Mouse (Mus musculus) CH12.LX (cell line): ENCODE results near the gene Ak8. TPM values are rescaled to one million over a fixed set of nuclear protein-coding genes. Genes with fewer than 3 reads are reported as not detected.

ENCODE experiments used
- DNase-seq: peaks from one replicate; pipeline ENCODE4 v3.0.0-alpha.2; 2013; ENCODE audit errors: extremely low read depth
- H3K27ac ChIP-seq: 2 replicates; pipeline ENCODE4 v1.5.1; 2012; ENCODE audit warnings: low read depth, mild to moderate bottlenecking, control low read depth, moderate library complexity; ENCODE audit not compliant: insufficient read depth
- H3K27me3 ChIP-seq: replicated peaks from 2 replicates; pipeline ENCODE3; 2012; ENCODE audit warnings: inconsistent platforms
- H3K36me3 ChIP-seq, 2 experiments: replicated peaks in 1 of 2; 2 replicates each; pipeline versions ENCODE3 to v1.6.1; 2012; ENCODE audit warnings: inconsistent platforms in 1 of 2, low read length in 1 of 2, mild to moderate bottlenecking in 1 of 2, mixed read lengths in 1 of 2, moderate library complexity in 1 of 2; ENCODE audit not compliant: control insufficient read depth in 1 of 2, insufficient read depth in 1 of 2
- H3K4me1 ChIP-seq, 2 experiments: 2 replicates each; pipeline ENCODE4 v1.6.1; 2012; ENCODE audit warnings: inconsistent platforms in 1 of 2, moderate library complexity in 1 of 2; ENCODE audit not compliant: insufficient read depth in 2 of 2, control insufficient read depth in 1 of 2
- H3K4me2 ChIP-seq: 2 replicates; pipeline ENCODE4 v1.6.1; 2012; ENCODE audit warnings: low read depth, mild to moderate bottlenecking, control low read depth; ENCODE audit not compliant: poor library complexity, insufficient read depth, severe bottlenecking
- H3K4me3 ChIP-seq, 3 experiments: fragments of 150-350 bp in 1 of 3; sonication (generic) in 1 of 3; replicated peaks in 1 of 3; 2 replicates each; pipeline versions ENCODE3 to v1.5.1; 2011 to 2012; ENCODE audit warnings: low read depth in 2 of 3, low read length in 2 of 3, mild to moderate bottlenecking in 2 of 3, moderate library complexity in 2 of 3, control low read depth in 1 of 3, improper control_type of control experiment in 1 of 3, inconsistent platforms in 1 of 3, mixed read lengths in 1 of 3; ENCODE audit not compliant: poor library complexity in 1 of 3
- H3K79me2 ChIP-seq: replicated peaks from 2 replicates; pipeline ENCODE4 v1.6.1; 2012; ENCODE audit warnings: mild to moderate bottlenecking, moderate library complexity; ENCODE audit not compliant: control insufficient read depth, poor library complexity, insufficient read depth, severe bottlenecking; ENCODE audit errors: extremely low read depth
- H3K9ac ChIP-seq: 2 replicates; pipeline ENCODE4 v1.6.1; 2012; ENCODE audit warnings: low read depth, mild to moderate bottlenecking, control low read depth, moderate library complexity; ENCODE audit not compliant: insufficient read depth
- H3K9me3 ChIP-seq: replicated peaks from 2 replicates; pipeline ENCODE3; 2012; ENCODE audit warnings: low read length, inconsistent platforms, mixed read lengths
- BHLHE40 ChIP-seq: IDR thresholded peaks from 2 replicates; pipeline ENCODE4 v1.6.1; 2011; ENCODE audit warnings: mild to moderate bottlenecking, low read depth, low read length, improper control_type of control experiment
- CTCF ChIP-seq, 2 experiments: IDR thresholded peaks in 1 of 2; conservative IDR thresholded peaks in 1 of 2; 2 replicates each; pipeline ENCODE4 v1.5.1; 2011 to 2012; ENCODE audit warnings: low read depth in 2 of 2, low read length in 2 of 2, improper control_type of control experiment in 1 of 2, inconsistent platforms in 1 of 2, mild to moderate bottlenecking in 1 of 2, moderate library complexity in 1 of 2
- ELF1 ChIP-seq: IDR thresholded peaks from 2 replicates; pipeline ENCODE4 v1.6.1; 2014; ENCODE audit warnings: low read depth, mild to moderate bottlenecking, inconsistent platforms, low read length, improper control_type of control experiment
- ETS1 ChIP-seq: conservative IDR thresholded peaks from 2 replicates; pipeline ENCODE4 v1.6.1; 2012; ENCODE audit warnings: low read depth, mild to moderate bottlenecking, inconsistent platforms, low read length, improper control_type of control experiment, moderate library complexity
- HCFC1 ChIP-seq: IDR thresholded peaks from 2 replicates; pipeline ENCODE4 v1.6.1; 2012; ENCODE audit warnings: low read depth, mild to moderate bottlenecking, inconsistent platforms, low read length, improper control_type of control experiment
- JUN ChIP-seq: IDR thresholded peaks from 2 replicates; pipeline ENCODE4 v1.6.1; 2011; ENCODE audit warnings: low read depth, mild to moderate bottlenecking, low read length, improper control_type of control experiment, moderate library complexity; ENCODE audit not compliant: insufficient read depth
- JUND ChIP-seq: conservative IDR thresholded peaks from 2 replicates; pipeline ENCODE4 v1.6.1; 2011; ENCODE audit warnings: low read depth, low read length, improper control_type of control experiment
- MAZ ChIP-seq: IDR thresholded peaks from 2 replicates; pipeline ENCODE4 v1.6.1; 2012; ENCODE audit warnings: low read depth, mild to moderate bottlenecking, inconsistent platforms, low read length, improper control_type of control experiment, moderate library complexity
- MEF2A ChIP-seq: IDR thresholded peaks from 2 replicates; pipeline ENCODE4 v1.6.1; 2014; ENCODE audit warnings: low read depth, mild to moderate bottlenecking, inconsistent platforms, low read length, improper control_type of control experiment, borderline replicate concordance
- MXI1 ChIP-seq: IDR thresholded peaks from 2 replicates; pipeline ENCODE4 v1.6.1; 2011; ENCODE audit warnings: mild to moderate bottlenecking, low read depth, low read length, improper control_type of control experiment
- MYC ChIP-seq: IDR thresholded peaks from 2 replicates; pipeline ENCODE4 v1.6.1; 2011; ENCODE audit warnings: low read depth, mild to moderate bottlenecking, improper control_type of control experiment, low read length
- POLR2A ChIP-seq: IDR thresholded peaks from 2 replicates; pipeline ENCODE4 v1.6.1; 2011; ENCODE audit warnings: low read depth, mild to moderate bottlenecking, improper control_type of control experiment, low read length
- RAD21 ChIP-seq: IDR thresholded peaks from 2 replicates; pipeline ENCODE4 v1.6.1; 2011; ENCODE audit warnings: low read depth, mild to moderate bottlenecking, low read length, improper control_type of control experiment, moderate library complexity
- UBTF ChIP-seq: IDR thresholded peaks from 2 replicates; pipeline ENCODE4 v1.6.1; 2012; ENCODE audit warnings: low read depth, mild to moderate bottlenecking, inconsistent platforms, low read length, improper control_type of control experiment, moderate library complexity
- USF2 ChIP-seq: conservative IDR thresholded peaks from 2 replicates; pipeline ENCODE4 v1.6.1; 2011; ENCODE audit warnings: low read depth, low read length, improper control_type of control experiment
- ZC3H11A ChIP-seq: IDR thresholded peaks from 2 replicates; pipeline ENCODE4 v1.6.1; 2012; ENCODE audit warnings: low read depth, mild to moderate bottlenecking, inconsistent platforms, low read length, improper control_type of control experiment
- ZKSCAN1 ChIP-seq: IDR thresholded peaks from 2 replicates; pipeline ENCODE4 v1.6.1; 2012; ENCODE audit warnings: low read depth, inconsistent platforms, low read length, improper control_type of control experiment, borderline replicate concordance
- ZNF384 ChIP-seq: IDR thresholded peaks from 2 replicates; pipeline ENCODE4 v1.6.1; 2012; ENCODE audit warnings: low read depth, low read length, improper control_type of control experiment, inconsistent platforms
- dilution Hi-C: fragments of 300-500 bp; cut with MboI; formaldehyde crosslinking; loops from 2 replicates; pipeline ENCODE4 v1.14.3; 2020; ENCODE audit warnings: low sequenced_read_pairs; ENCODE audit not compliant: extremely low pct_unique_long_range_greater_than_20kb, extremely low pct_ligation_motif_present
- in situ Hi-C: fragments of 300-500 bp; cut with MboI; formaldehyde crosslinking; loops from 3 replicates; pipeline ENCODE4 v1.14.3; 2019; ENCODE audit warnings: low sequenced_read_pairs, low pct_ligation_motif_present, low pct_unique_long_range_greater_than_20kb, mixed read lengths
- polyA plus RNA-seq: library from polyadenylated mRNA; unstranded; fragments of >175 nt; gene quantifications from 2 replicates; pipeline ENCODE4 v1.2.1, GENCODE M21; 2012; ENCODE audit warnings: low read depth; ENCODE audit not compliant: insufficient read length
- total RNA-seq, 2 experiments: library from RNA; depleted of rRNA; stranded (reverse); fragments of 300-350 nt in 1 of 2; fragments of >200 nt in 1 of 2; gene quantifications; 2 replicates each; pipeline ENCODE4 v1.2.3; 2012 to 2014

Gene Ak8
- total and polyA plus RNA-seq, 3 experiments = 0.55 to 4.9 (median 1.1) TPM

- TF ChIP-seq ETS1 (no peak), JUND (no peak), ZKSCAN1 (no peak), POLR2A (no peak), ZNF384 (no peak), MXI1 (no peak)
- no peaks in the 10 kb centered on the region for H3K27me3 ChIP-seq
- no peak overlapping the region for H3K9ac ChIP-seq
- no peak overlapping the region for H3K4me2 ChIP-seq
- no peak overlapping the region for H3K27ac ChIP-seq
- no peak for DNase-seq
- no peaks in the 10 kb centered on the region for H3K9me3 ChIP-seq
- H3K4me3 ChIP-seq = no peak overlapping the region
- H3K36me3 ChIP-seq = no peaks in the 10 kb centered on the region
- in situ Hi-C loops (no loop called here), dilution Hi-C loops (no loop called here)
- peaks cover 11 to 17% of the 10 kb centered on the region in 2 experiments for H3K4me1 ChIP-seq
- no peaks in the 10 kb centered on the region for H3K79me2 ChIP-seq
Measured at GRCm38 (mm10) chr2:28796298-28796697, 96.3 kb downstream of the Ak8 start.

- no peaks in the 10 kb centered on the region for H3K36me3 ChIP-seq
- peaks cover 8 to 14% of the 10 kb centered on the region in 2 experiments for H3K4me1 ChIP-seq
- no peak for DNase-seq
- in situ Hi-C loops = no loop called here
- no peak overlapping the region for H3K4me2 ChIP-seq
- H3K9me3 ChIP-seq = no peaks in the 10 kb centered on the region
- dilution Hi-C loops = no loop called here
- H3K27ac ChIP-seq = no peak overlapping the region
- no peak overlapping the region for H3K4me3 ChIP-seq
- no peak for TF ChIP-seq CTCF (conservative IDR thresholded peaks at IDR 0.05 in 1 of 2, IDR thresholded peaks at IDR 0.05 in 1 of 2; ENCODE audit: low read depth in 2 of 2, low read length in 2 of 2)
- TF ChIP-seq ZC3H11A = no peak
- no peak for TF ChIP-seq BHLHE40
- TF ChIP-seq UBTF = no peak
- TF ChIP-seq JUND = no peak
- no peak for TF ChIP-seq HCFC1
- TF ChIP-seq MEF2A = no peak
- no peak for TF ChIP-seq JUN
- TF ChIP-seq USF2 = no peak
- no peak for TF ChIP-seq MYC
- no peak for TF ChIP-seq ETS1
- no peak for TF ChIP-seq MXI1
- no peak for TF ChIP-seq RAD21
- TF ChIP-seq MAZ = no peak
- no peak for TF ChIP-seq ELF1
- no peak overlapping the region for H3K9ac ChIP-seq
- H3K27me3 ChIP-seq = no peaks in the 10 kb centered on the region
- no peaks in the 10 kb centered on the region for H3K79me2 ChIP-seq
Measured at GRCm38 (mm10) chr2:28797490-28798106, 97.6 kb downstream of the Ak8 start.
